Mouse (Mus musculus) layer of hippocampus, adult 9-11 months (tissue): Measurements from ENCODE around the gene Zfp777.

ENCODE experiments used
- DNase-seq: peaks from one replicate; pipeline ENCODE4 v3.0.0; 2022

The Zfp777 gene

GRCm38 (mm10) chr6:48048426-48049272, at the start of gene Zfp777:
Gene Zfp777 (minus strand): TSS chr6:48048911.
- DNase-seq = peak; percentile 79

GRCm38 (mm10) chr6:48086957-48087715, 38.4 kb upstream of the Zfp777 start:
- DNase-seq = no peak

DNA sequence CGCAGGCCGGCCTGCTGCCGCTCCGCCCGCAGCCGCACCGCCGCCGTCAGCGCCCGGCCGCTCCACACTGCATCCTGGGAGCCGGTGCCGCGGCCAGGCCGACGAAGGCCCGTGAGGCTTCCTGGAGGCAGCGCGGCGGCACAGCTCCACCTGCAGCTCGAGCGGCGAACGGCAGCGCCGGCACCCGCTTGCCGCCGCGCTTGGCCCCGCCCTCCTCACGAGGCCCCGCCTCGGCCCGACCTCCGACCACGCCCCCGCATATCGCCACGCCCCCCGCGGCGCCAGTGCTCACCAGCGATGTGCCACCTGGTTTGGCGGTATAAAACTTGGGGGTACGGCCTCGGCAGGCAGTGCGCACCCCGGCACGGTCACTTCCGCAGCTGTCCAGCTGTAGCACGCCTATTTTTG, 37.8 kb upstream of the Zfp777 start, which contains the start of gene Zfp746:
TSS of gene Zfp746 (minus strand) at position 123 of the 408 bp plus-strand sequence.
- peak; percentile 88 for DNase-seq

- peak; percentile 34 for DNase-seq
These were observed 37.1 kb upstream of the Zfp777 start for GRCm38 (mm10) chr6:48085521-48086404.

DNA sequence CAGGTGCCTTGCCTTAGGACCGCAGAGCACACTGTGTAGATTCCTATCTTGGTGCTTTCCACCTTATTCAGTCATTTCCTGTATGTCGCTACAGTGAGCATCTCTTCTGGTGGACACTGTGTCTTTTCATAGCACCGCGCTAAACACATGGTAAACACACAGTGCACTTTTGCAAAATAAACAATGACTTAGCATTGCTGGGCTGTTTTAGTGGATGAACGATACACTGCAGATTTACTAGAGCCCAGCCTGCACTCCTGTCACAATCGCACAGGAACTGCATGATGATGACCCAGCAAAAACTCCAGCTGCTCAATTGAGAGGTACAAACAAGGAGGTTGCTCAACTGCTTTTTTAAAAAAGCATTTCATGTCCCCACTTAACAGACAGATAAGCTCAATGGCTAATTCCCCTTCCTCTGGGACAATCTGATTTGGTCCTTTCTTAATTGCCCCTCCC, 35.1 kb upstream of the Zfp777 start:
- DNase-seq = no peak

- no peak for DNase-seq
These were observed 33.2 kb upstream of the Zfp777 start for GRCm38 (mm10) chr6:48081952-48082351.

DNA sequence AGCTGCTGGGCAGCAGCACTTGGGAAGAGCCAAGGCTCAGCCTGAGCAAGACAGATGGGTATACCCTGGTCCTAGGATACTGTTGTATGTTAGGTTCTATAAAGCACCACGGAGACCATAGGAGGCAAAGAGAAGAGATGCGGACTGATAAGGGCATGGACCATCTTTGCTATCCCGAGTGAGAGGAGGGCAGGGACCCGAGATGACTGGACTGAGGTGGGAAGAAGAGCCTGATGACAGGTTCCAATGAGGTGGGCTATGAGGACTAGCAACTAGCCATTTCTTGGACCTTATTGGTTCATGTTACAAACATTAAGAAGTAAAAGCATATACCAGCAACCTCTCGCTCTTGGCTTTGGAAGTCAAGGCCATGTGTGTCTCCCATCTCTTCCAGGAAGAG, 32.3 kb upstream of the Zfp777 start:
- no peak for DNase-seq

GRCm38 (mm10) chr6:48073316-48073715, 24.6 kb upstream of the Zfp777 start:
- no peak for DNase-seq

- DNase-seq = no peak
These were observed 18.8 kb upstream of the Zfp777 start for GRCm38 (mm10) chr6:48067492-48067891.

GRCm38 (mm10) chr6:48065587-48066075, 16.9 kb upstream of the Zfp777 start:
- no peak for DNase-seq

DNA sequence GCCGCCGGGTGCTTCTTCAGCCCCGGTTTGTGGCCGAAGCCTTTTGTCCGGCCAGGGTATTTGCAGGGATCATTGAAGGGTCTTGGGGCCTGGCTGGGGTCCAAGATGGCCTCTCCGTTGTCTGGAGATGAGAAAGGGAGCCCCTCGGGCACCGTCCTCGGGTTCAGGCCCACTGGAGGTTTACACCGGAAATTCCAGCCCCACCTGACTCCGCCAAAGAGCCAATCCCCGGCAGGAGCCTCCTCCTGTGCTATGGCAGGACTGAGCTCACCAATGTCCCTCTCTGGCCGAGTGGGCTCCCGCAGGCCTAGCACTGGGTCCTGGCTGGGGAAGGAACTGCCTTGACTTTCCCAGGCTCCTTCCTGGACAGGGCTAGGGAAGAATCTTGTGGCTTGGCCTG, 15.7 kb upstream of the Zfp777 start:
- DNase-seq = no peak

DNA sequence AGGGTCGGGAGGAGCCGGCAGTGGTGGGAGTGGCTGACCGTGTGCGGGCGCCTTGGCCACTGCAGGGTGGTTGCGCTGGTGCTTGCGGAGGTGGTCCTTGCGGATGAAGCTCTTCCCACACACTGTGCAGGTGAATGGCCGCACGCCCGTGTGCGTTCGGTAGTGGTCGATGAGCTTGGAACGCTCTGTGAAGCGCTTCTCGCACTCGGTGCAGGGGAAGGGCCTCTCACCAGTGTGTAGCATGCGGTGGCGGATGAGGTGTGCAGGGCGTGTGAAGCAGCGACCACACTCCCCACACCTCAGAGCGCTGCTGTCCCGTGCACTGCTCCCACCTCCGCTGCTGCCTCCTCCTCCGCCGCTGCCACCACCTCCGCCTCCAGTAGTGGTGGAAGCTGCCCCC, 15.2 kb upstream of the Zfp777 start:
- DNase-seq = no peak

DNA sequence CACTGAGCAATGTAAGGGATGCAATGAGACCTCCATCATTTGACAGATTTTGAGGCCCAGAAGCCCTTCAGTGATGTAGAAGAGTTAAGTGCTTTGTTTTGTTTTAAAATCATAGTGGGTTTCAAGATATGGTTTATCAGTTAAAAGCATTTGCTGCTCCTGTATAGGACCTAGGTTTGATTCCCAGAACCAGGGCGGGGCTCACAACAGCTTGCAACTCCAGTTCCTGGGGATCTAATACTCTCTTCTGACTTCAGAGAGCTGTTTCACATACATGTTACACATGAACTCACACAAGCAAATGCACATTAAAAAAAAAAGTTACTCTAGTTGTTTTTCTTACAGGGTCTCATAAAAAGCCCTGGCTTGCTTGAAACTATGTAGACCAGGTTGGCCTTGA, 12.2 kb upstream of the Zfp777 start:
- DNase-seq = no peak

DNA sequence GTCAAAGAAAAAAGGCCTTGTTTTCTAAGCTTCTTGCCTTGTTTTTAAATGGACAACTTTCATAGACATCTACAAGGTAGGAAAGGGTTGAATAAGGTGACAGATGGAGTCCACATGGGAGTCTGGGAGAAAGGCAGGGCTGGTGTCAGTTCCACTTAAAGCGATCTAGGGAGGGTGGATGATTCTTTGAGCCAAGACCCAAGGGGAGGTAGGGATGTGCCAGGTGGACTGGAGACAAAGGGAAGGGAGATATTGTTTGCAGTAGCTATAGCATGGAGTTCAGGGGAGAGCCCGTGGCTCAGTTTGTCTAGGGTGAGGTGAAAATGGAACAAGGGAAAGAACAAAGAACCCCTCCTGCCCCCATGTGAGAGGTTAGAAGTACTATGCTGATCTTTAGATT, 11.7 kb upstream of the Zfp777 start:
- no peak for DNase-seq

DNA sequence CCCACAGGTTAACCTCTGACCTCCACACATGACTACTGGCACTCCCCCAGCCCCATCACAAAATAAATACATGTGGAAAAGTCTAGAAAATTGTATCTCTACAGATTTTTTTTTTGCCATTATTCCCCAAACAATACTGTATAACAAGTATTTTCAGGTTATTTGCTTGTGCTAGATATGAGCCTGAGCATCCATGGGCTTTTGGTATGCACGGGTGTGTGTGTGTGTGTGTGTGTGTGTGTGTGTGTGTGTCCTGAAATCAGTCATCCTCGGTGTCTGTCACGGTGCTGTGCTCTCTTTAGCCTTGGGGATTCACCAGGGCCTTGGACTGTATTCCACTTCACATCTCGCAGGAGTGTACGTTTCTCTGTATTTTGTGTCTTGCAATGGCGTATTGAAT, 3.4 kb upstream of the Zfp777 start:
- no peak for DNase-seq

DNA sequence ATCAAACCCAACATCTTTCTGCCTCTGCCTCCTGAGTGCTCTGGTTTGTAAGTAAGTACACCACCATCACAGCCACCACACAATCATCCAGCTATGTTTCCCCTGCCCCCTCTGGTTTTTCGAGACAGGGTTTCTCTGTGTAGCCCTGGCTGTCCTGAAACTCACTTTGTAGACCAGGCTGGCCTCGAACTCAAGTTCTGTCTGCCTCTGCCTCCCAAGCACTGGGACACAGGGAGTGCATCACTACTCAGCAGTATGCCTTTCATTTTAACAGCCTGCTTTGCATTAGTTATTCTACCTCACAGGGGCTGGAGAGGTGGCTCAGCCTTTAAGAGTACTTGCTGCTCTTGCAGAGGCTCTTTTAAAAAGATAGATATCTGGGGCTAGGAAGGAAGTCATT, 3.0 kb upstream of the Zfp777 start:
- no peak for DNase-seq

- DNase-seq = no peak
These were observed 758 bp upstream of the Zfp777 start for GRCm38 (mm10) chr6:48049273-48050065.

DNA sequence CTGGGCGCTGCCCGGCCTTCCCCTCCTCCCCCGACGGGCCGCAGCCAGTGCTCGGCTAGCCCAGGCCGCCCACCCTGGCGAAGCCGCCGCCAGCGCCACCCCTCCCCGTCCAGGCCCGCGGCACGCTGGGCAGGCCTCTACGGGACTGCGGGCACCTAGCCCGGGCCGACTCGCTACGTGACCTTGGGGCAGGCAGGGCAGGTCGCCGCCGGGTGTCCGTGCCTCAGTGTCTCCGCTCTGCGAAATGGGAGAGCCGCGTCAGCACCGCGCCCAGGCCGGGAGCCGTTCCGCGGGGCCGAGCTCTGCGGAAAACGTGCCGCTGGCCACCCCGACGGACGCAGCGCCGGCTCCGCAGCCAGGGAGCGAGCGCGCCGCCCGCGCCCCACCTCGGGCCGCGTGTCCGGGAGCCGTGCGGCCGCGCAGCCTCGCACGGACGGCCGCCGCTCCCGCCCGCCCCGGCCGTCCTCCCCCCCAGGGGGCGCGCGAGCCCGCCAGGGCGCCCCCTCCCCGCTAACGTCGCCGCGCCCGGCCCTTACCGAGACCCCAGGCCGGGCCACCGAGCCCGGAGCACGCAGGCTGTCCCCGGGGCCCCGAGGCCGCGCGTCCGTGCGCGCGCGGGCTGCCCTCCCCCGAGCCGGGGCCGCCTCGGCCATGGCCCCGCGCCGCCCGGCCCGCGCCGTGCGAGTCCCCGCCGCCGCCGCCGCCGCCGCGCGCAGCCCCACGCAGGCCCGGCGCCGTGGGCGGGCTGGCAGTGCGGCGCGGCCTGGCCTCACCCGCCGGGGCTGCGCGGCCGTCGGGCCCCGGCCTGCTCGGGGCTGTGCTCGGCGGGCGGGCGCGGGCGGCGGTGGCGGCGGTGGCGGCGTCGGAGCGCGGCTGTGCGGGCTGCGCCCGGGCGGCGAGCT, 1.0 kb downstream of the Zfp777 start:
- DNase-seq = no peak

DNA sequence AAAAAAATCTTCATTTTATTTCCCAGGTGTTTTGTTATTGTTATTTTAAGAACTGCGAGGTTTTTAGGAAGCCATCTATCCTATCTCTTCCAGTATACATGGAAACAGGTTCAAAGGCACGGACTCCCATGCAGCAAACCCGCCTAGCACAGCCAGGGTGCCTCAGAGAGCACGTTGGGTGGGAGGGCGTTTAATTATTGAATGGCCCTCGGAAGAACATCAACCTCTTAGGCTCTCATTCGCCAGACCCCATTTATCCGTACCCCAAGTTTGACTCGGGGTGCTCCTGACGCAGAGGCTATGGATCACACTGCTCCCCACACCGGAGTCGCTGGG, 1.6 kb downstream of the Zfp777 start:
- DNase-seq = no peak

DNA sequence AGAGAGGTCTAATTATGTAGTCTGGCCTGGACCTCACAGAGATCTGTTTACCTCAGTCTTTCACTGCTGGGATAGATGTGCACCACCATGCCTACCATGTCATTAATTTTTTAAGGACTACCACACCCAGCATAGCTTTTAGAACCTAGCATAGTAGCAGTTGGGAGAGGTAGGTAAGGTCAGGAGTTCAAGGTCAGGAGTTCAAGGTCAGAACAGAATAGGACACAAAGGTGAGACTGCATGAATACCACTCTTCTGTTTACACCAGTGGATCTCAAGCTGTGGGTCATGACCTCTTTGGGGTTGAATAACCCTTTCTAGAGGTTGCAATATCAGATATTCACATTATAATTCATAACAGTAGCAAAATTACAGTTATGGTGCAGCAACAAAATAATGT, 16.1 kb downstream of the Zfp777 start:
- no peak for DNase-seq
